Mouse (Mus musculus) stomach, embryonic 16.5 days (tissue): ENCODE results near the gene Prkrip1. TPM values are rescaled to one million over a fixed set of nuclear protein-coding genes. Genes with fewer than 3 reads are reported as not detected.
"Not testable (repeated sequence)": the region's sequence is repeated elsewhere in the genome, so short reads cannot be mapped to it uniquely, and the experiment has no call there.

Source experiments
- ATAC-seq: fragments of 200-750 bp; cut with Nextera tagmentation; 2 replicates; pipeline ENCODE4 v1.8.0; 2017; ENCODE audit warnings: moderate number of reproducible peaks, moderate TSS enrichment; ENCODE audit not compliant: insufficient read depth, low FRiP score
- H3K27ac ChIP-seq: fragments of 300-500 bp; sonication (generic); 2 replicates; pipeline ENCODE4 v1.5.1; 2014; ENCODE audit warnings: low read length
- H3K27me3 ChIP-seq: fragments of 300-500 bp; sonication (generic); 2 replicates; pipeline ENCODE4 v1.6.1; 2014; ENCODE audit warnings: low read length, control low read depth, mixed read lengths; ENCODE audit not compliant: control insufficient read depth, insufficient read depth
- H3K36me3 ChIP-seq: fragments of 300-500 bp; sonication (generic); 2 replicates; pipeline ENCODE4 v1.6.1; 2014; ENCODE audit warnings: low read length; ENCODE audit not compliant: control insufficient read depth, insufficient read depth
- H3K4me1 ChIP-seq: fragments of 300-500 bp; sonication (generic); 2 replicates; pipeline ENCODE4 v1.6.1; 2014; ENCODE audit warnings: low read length, control low read depth, mixed read lengths; ENCODE audit not compliant: control insufficient read depth, insufficient read depth
- H3K4me2 ChIP-seq: fragments of 300-500 bp; sonication (generic); 2 replicates; pipeline ENCODE4 v1.6.1; 2014; ENCODE audit warnings: low read depth, low read length, mixed read lengths
- H3K4me3 ChIP-seq: fragments of 300-500 bp; sonication (generic); replicated peaks from 2 replicates; pipeline ENCODE4 v1.5.1; 2014; ENCODE audit warnings: mild to moderate bottlenecking, low read length
- H3K9ac ChIP-seq: fragments of 300-500 bp; sonication (generic); 2 replicates; pipeline ENCODE4 v1.6.1; 2014; ENCODE audit warnings: low read length
- H3K9me3 ChIP-seq: fragments of 300-500 bp; sonication (generic); replicated peaks from 2 replicates; pipeline ENCODE4 v1.6.1; 2016; ENCODE audit warnings: low read length, control low read depth; ENCODE audit not compliant: control insufficient read depth
- WGBS: fragments of 180-500 bp; shearing (Covaris S2); extraction: QIAGEN DNeasy Blood & Tissue Kit; methylation state at CpG from one replicate; pipeline ENCODE4 v1.1.7; 2014; 5-methylcytosine and 5-hydroxymethylcytosine counted together
- polyA plus RNA-seq: library from polyadenylated mRNA; unstranded; fragments of >200 nt; fragmentation: Nextera tagmentation; extraction: Ambion mirVana; gene quantifications from 2 replicates; pipeline ENCODE4 v1.2.1, GENCODE M21; 2015

Gene Prkrip1
- polyA plus RNA-seq, 1 experiment from 2014 or later = 44.5 TPM

DNA sequence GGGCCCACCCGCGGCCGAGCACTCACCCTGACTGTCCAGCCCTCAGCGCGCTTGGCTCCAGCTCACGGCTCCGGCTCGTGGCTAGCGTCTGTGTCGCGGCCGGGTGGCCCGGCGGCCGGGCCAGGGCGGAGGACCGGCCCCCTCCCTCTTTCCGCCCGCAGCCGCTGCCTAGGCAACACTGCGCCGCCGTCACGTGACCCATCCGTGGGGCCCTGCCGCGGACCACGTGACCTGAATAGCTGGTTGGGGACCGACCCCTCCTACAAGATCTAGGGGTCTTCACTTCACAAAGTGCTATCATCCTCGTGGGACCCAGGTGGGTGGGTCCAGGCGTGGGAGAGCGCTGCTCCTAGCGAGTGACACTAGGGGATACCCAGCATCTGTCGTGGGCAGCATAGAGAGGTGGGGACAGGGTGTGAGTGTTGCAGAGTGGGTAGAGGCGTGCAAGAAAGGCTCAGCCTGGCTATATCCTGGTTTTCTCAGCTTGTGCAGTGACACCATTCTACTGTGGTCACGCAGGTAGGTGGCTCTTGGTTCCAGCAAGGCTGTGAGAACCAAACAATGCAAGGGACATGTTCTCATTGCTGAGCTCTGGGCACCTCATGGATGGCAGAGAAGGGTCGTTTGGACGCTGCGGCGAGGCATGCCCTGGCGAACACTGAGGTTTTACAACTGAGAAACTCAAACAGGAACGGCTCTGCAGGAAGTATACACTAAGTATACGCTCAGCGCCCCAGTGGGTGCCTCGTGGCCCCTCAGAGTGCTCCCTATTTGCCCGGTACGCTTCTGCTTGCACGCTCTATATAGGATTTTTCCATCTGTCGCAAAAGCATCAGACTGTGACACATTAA lies 28.0 kb downstream of the Prkrip1 start, which contains the start of gene Orai2:
TSS of gene Orai2 (minus strand) at position 202 of the 851 bp plus-strand sequence.
- H3K27me3 ChIP-seq = no peaks in the 10 kb centered on the region
- 2% methylated on average over 49 of the region's 49 CpGs for WGBS
- peaks cover 12% of the 10 kb centered on the region for H3K4me1 ChIP-seq
- H3K36me3 ChIP-seq = no peaks in the 10 kb centered on the region
- H3K27ac ChIP-seq = peak within 1 kb of the TSS; percentile 70
- peak within 1 kb of the TSS; percentile 66 for H3K4me3 ChIP-seq
- peak within 1 kb of the TSS; percentile 76 for H3K9ac ChIP-seq
- H3K9me3 ChIP-seq = no peaks in the 10 kb centered on the region
- peak within 1 kb of the TSS; percentile 98 for H3K4me2 ChIP-seq
- ATAC-seq = peak; percentile 81

- peak overlapping the region; percentile 27 for H3K27ac ChIP-seq
- H3K36me3 ChIP-seq = no peaks in the 10 kb centered on the region
- peaks cover 12% of the 10 kb centered on the region for H3K4me1 ChIP-seq
- no peaks in the 10 kb centered on the region for H3K27me3 ChIP-seq
- WGBS = 11% methylated on average over 15 of the region's 15 CpGs
- H3K9ac ChIP-seq = peak overlapping the region; percentile 76
- no peaks in the 10 kb centered on the region for H3K9me3 ChIP-seq
- ATAC-seq = peak; percentile 14; the same call in 1 of the 2 replicates
- peak overlapping the region; percentile 66 for H3K4me3 ChIP-seq
- peak overlapping the region; percentile 98 for H3K4me2 ChIP-seq
Observed at GRCm38 (mm10) chr5:136169626-136170511, 28.9 kb downstream of the Prkrip1 start.

DNA sequence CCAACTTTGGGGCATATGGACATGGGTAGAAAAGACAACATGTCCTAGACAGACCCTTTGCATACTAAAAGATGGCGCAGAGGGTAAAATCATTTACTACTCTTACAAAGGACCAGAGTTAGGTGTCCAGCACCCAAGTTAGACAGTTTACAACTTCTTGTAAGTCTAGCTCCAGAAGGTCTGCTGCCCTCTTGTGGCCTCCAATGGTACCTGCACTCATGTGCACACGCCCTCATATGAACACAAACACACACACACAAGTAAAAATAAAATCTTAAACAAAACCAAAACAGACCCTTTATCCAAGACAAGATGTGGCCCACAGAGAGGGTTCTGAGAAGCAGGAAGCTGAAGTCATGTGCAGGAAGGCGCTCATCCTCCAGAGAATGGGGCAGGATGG lies 30.7 kb downstream of the Prkrip1 start:
- H3K9ac ChIP-seq = no peak overlapping the region
- no peaks in the 10 kb centered on the region for H3K27me3 ChIP-seq
- H3K27ac ChIP-seq = no peak overlapping the region
- H3K9me3 ChIP-seq = no peaks in the 10 kb centered on the region
- H3K36me3 ChIP-seq = no peaks in the 10 kb centered on the region
- peaks cover 12% of the 10 kb centered on the region for H3K4me1 ChIP-seq
- ATAC-seq = no peak
- no peak overlapping the region for H3K4me2 ChIP-seq
- WGBS = 95% methylated on average over 3 of the region's 3 CpGs
- H3K4me3 ChIP-seq = no peak overlapping the region

DNA sequence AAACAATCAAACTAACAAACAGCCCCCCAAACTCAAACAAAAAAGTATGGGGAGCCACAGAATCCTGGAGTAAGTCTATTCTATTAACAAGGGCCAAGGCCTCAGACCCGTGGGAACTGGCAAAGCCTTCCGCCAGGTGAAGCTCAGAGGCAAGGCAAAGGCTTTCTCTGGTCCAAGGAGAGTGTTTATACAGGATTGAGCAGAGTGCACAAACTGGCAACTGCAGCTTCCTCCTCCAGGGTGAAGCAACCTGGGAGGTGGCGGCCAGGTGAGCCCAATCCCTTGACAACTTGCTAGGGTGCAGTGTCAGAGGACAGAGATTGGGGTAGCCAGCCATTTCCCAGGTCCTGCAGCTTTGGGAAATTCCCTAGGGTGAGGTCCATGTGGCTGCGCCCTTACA lies 31.5 kb downstream of the Prkrip1 start:
- H3K27me3 ChIP-seq = no peaks in the 10 kb centered on the region
- 87% methylated on average over 4 of the region's 4 CpGs for WGBS
- no peak overlapping the region for H3K4me2 ChIP-seq
- H3K27ac ChIP-seq = no peak overlapping the region
- H3K9ac ChIP-seq = no peak overlapping the region
- no peak for ATAC-seq
- no peaks in the 10 kb centered on the region for H3K9me3 ChIP-seq
- H3K4me1 ChIP-seq = peaks cover 12% of the 10 kb centered on the region
- H3K36me3 ChIP-seq = no peaks in the 10 kb centered on the region
- no peak overlapping the region for H3K4me3 ChIP-seq

DNA sequence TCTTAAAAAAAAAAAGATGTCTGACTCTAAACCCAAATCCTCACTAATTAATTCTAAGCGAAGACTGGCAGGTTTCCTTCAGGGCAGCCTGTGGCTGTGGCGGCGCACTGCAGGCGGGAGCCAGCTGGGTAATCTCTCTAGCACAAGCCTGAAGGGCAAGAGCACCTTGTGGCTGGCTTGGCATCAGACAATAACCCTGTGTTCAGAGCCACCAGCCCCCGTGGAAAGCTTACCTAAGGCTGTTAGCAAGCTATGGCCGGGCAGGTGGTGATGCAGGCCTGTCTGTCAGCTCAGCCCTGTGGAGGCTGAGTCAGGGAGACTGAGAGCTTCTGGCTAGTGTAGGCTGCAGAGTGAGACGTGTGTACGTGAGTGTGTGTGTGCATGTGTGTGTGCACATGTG lies 33.5 kb downstream of the Prkrip1 start:
- H3K27me3 ChIP-seq = no peaks in the 10 kb centered on the region
- no peak overlapping the region for H3K9ac ChIP-seq
- H3K27ac ChIP-seq = no peak overlapping the region
- no peaks in the 10 kb centered on the region; the same call in 1 of the 2 replicates for H3K4me1 ChIP-seq
- no peak overlapping the region for H3K4me3 ChIP-seq
- H3K36me3 ChIP-seq = no peaks in the 10 kb centered on the region
- ATAC-seq = no peak
- 79% methylated on average over 8 of the region's 8 CpGs for WGBS
- H3K9me3 ChIP-seq = no peaks in the 10 kb centered on the region
- H3K4me2 ChIP-seq = no peak overlapping the region

- ATAC-seq = no peak
- no peaks in the 10 kb centered on the region for H3K9me3 ChIP-seq
- H3K36me3 ChIP-seq = no peaks in the 10 kb centered on the region
- no peak overlapping the region for H3K4me2 ChIP-seq
- H3K27me3 ChIP-seq = no peaks in the 10 kb centered on the region
- H3K9ac ChIP-seq = no peak overlapping the region
- H3K4me3 ChIP-seq = no peak overlapping the region
- 77% methylated on average over 11 of the region's 11 CpGs for WGBS
- H3K27ac ChIP-seq = no peak overlapping the region
- H3K4me1 ChIP-seq = no peaks in the 10 kb centered on the region
Observed at GRCm38 (mm10) chr5:136163807-136164474, 34.8 kb downstream of the Prkrip1 start.

- H3K4me1 ChIP-seq, H3K36me3 ChIP-seq, H3K9me3 ChIP-seq, H3K27me3 ChIP-seq, H3K27ac ChIP-seq, H3K4me2 ChIP-seq, H3K9ac ChIP-seq, H3K4me3 ChIP-seq, ATAC-seq: not testable (repeated sequence)
- WGBS = 87% methylated on average over 11 of the region's 12 CpGs
Observed at GRCm38 (mm10) chr5:136160084-136160483, 38.7 kb downstream of the Prkrip1 start.

- WGBS = 78% methylated on average over 5 of the region's 5 CpGs
- Histone ChIP-seq H3K9ac (no peak overlapping the region), H3K27ac (no peak overlapping the region), H3K36me3 (no peaks in the 10 kb centered on the region), H3K4me3 (no peak overlapping the region), H3K27me3 (no peaks in the 10 kb centered on the region), H3K4me1 (no peaks in the 10 kb centered on the region), H3K9me3 (no peaks in the 10 kb centered on the region), H3K4me2 (no peak overlapping the region)
- ATAC-seq = no peak
Observed at GRCm38 (mm10) chr5:136155399-136155798, 43.4 kb downstream of the Prkrip1 start.
